Mouse (Mus musculus) kidney, adult 10 weeks (tissue): Measurements from ENCODE around the gene Ptcd3. TPM values are rescaled to one million over a fixed set of nuclear protein-coding genes. Genes with fewer than 3 reads are reported as not detected.

ENCODE experiments used
- polyA plus RNA-seq: library from polyadenylated mRNA; stranded (reverse); fragments of 350-450 nt; fragmentation: Illumina TruSeq; extraction: RNeasy Lipid Tissue Mini Kit (QIAGEN cat#74804); gene quantifications from one replicate; pipeline ENCODE4 v1.2.3, GENCODE M21; 2014; ENCODE audit warnings: low read depth, low replicate concordance

Gene Ptcd3
- polyA plus RNA-seq, result 194 TPM

DNA sequence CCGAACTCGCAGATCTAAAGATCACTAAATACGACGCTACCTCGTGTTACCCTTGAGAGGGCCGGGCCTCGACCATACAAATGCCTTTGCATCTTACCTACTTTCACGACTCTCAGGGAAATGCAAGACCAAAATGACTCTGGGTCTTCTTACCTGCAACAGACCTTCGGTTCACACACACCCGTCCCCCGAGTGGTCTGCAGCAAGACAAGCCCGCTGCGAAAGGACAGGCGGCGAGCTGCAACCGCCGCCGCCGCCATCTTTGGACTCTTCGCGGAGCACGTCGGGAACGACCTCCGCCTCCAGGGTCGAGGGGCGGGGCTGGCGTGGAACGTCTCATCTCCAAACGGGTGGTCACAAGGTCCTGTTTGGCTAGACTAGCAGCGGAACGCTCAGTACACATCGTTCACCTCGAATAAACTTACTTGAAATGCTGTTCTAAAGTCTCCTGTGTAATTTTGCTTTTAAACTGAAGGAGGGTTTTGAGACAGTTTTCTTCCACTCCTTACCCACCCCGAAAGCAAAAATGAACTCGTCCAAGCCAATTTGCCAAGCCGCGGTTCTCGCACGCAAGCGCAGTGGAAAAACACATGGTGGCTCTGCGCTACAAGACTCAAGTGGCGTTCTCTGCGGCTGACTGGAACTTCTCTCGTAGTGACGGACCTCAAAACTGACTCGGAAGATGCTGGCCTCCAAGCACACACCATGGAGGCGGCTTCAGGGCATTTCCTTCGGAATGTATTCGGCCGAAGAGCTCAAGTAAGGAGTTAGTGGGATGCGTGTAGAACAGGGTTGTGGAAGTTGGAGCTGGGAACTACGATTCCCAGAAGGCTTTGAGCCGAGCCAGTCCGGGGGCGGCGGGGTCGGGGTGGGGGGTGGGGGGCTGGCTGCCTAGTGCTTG lies at the start of gene Ptcd3, which contains the start of gene Polr1a:
TSS of gene Ptcd3 (minus strand) at position 270 of the 901 bp plus-strand sequence.
TSS of gene Polr1a (plus strand) at position 573 of the 901 bp plus-strand sequence.

GRCm38 (mm10) chr6:71830690-71831580 lies 77.6 kb downstream of the Ptcd3 start, which contains the start of gene Immt:
Immt (plus strand) TSS chr6:71831331.

Other genes with a start within 250 kb of the Ptcd3 start
- gene Reep1, start 201.2 kb downstream of the Ptcd3 start, polyA plus RNA-seq, result 0.28 TPM
- gene Mrpl35, start 81.8 kb downstream of the Ptcd3 start, polyA plus RNA-seq, result 43.7 TPM
- gene Immt, start 77.4 kb downstream of the Ptcd3 start, polyA plus RNA-seq, result 446 TPM
- 9.5 TPM for gene Polr1a, start 303 bp upstream of the Ptcd3 start, polyA plus RNA-seq
- gene St3gal5, start 188.8 kb upstream of the Ptcd3 start, polyA plus RNA-seq, result 4.2 TPM